Mouse (Mus musculus) large intestine, adult 2 months (tissue): ENCODE results near the gene Mok. TPM values are rescaled to one million over a fixed set of nuclear protein-coding genes. Genes with fewer than 3 reads are reported as not detected.

Source experiments
- DNase-seq: peaks from one replicate; pipeline ENCODE4 v3.0.0-alpha.2; 2012; ENCODE audit warnings: low read depth, low spot score
- WGBS: fragments of 180-500 bp; shearing (Covaris S2); methylation state at CpG from one replicate; pipeline ENCODE4 v1.1.7; 2018; 5-methylcytosine and 5-hydroxymethylcytosine counted together
- polyA plus RNA-seq: library from polyadenylated mRNA; depleted of rRNA; stranded (reverse); fragments of >200 nt; gene quantifications from 2 replicates; pipeline ENCODE4 v1.2.3, GENCODE M21; 2012; rRNA removed

Mok gene
- polyA plus RNA-seq, 1 experiment = 0.81 TPM

DNA sequence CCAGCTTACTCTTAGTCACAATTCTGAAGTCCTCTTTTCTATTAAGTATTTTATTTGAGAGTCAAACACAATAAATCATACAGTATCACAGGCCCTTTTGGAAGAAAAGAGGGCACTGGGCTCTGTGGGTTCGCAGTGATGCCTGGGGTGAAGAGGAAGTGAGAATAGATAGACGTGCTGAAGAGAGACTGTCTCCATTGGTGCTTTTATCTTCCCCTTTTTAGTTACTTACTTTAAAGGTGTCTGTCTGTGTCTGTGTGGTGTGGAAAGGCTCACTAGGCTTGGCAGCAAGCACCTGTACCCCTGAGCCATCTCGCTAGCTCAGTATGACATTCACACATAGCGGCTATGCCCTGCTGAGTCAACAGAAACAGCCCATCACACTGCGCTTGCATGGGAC lies 62.9 kb downstream of the Mok start:
- WGBS = 84% methylated on average over 5 of the region's 5 CpGs
- DNase-seq = no peak

DNA sequence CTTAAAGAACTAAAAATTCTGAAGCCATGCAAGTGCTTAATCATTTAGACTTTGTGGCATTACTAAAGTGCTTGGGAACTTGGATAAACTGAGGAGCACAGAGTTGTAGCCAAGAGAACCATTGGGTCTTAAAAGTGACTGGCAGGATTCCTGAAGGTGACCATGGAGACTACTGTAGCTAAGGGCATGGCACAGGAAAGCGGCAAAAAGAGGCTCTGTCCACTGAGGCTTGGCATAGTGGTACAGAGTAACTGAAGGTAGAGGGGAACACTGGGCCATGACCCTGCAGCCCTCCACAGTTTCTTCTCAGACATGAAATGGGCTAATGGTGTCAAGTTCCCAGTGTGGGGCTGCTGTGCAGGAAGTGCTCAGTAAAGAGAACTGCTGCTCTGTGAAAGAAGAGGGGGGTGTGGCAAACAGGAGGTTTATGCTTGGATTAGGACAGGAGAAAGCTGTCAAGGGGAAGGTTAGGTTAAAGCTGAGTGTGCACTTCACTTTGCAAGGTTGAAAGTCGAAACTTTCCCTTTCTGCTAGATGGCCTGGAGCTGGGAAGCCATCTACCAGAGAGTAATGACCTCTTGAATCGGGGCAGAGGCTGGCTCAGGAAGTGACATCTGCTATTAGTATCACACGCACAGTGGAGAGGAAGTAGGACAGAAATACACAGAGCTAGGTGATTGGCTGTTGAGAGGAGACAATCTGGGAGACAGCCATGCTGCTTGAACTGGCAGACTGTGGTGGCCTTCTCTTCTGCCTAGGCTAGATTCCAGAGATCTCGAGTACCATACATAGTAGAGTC lies 64.9 kb downstream of the Mok start:
- DNase-seq = no peak
- 61% methylated on average over 5 of the region's 5 CpGs for WGBS

DNA sequence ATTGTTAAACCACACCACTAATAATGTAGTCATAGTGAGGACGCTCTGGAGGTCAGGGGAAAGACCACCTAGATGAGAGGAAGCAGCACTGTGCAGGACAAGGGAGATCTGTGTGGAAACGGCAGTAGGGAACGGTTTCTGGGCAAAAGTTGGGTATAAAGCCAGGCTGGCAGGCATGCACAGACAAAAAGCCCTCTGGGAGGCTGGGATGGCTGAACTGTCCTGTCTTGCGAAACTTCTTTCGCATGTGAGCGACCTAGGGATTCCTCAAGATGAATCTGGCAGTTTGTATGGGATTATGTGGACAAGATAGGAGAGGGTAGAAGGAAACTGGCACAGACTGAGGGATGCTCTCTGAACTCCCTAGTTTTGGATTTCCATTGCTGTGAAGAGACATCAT lies 68.8 kb downstream of the Mok start:
- DNase-seq = no peak
- WGBS = 93% methylated on average over 6 of the region's 6 CpGs

DNA sequence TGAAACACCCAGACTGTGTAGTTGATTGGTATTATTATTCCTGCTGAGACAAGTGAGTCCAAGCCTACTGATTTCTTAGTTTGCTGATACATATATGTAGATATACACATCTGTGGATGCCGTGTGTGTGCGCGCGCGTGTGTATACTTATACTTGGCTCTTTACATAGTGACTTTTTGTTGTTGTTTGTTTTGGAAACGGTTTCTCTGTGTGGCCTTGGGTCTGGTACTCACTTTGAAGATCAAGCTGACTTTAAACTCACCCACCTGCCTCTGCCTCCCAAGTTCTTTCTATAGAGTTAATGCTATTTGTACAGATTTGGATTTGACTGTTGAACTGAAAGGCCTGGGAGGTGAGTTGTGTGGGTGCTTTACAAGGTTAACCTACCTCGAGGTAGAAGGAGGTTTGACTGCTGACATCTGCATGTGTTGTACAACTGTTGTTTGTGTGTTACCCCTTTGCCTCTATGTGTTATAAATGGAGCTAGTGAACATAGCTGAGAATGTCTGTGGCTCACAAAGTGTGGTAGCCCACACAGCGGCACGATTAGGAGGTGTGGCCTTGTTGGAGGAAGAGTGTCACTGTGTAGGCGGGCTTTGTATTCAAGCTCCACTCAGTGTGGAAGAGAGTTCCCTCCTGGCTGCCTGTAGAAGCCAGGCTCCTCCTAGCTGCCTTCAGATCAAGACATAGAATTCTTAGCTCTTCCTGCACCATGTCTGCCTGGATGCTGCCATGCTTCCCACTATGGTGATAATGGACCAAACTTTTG lies 70.1 kb downstream of the Mok start:
- DNase-seq = no peak
- WGBS = 69% methylated on average over 10 of the region's 10 CpGs

DNA sequence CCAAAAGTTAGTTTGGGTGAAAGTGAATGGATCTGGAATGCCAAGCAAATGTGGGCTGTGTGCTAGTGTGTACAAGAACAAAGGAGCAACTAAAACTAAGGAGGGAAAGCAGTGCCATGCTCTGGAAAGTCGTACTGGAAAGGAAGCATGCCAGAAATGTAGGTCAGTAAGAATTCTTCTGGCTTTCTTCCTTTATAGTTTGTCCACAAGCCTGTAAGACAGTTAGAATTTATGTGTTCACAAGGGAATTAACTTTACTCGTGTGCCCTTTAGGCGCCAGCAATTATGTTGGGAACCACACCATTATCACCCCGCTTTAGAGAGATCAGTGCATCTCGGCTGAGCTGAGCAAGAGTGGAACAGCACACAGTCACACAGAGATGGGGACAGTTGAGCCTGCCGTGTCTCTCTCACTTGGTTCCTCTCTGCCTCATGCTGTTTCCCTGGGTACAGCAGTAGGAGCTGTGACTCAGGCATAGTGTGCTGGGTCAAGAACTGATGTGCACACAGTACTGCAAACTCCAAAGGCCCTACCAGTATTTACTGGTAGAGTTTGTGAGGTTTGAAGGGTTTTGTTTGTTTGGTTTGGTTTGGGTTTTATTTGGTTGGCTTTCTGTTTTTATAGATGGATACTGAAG lies 71.0 kb downstream of the Mok start:
- 46% methylated on average over 6 of the region's 6 CpGs for WGBS
- no peak for DNase-seq

DNA sequence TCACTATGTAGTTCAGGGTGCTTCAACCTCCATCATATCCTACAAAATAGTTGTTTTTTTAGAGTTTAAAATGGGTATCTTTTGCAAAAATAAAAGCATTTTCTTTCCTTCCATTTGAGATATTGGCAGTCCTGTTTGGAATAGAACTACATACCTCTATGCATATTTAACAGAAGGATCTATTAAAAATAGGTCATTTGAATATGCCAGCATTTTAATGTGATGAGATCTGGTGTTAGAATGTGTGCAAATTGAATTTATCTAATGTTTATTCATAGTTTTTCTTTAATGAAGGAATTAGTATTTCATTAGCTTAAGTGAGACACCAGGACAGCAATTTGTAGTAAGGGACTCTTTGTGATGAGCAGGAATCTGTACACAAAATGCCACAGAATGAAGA lies 72.2 kb downstream of the Mok start:
- no peak for DNase-seq

DNA sequence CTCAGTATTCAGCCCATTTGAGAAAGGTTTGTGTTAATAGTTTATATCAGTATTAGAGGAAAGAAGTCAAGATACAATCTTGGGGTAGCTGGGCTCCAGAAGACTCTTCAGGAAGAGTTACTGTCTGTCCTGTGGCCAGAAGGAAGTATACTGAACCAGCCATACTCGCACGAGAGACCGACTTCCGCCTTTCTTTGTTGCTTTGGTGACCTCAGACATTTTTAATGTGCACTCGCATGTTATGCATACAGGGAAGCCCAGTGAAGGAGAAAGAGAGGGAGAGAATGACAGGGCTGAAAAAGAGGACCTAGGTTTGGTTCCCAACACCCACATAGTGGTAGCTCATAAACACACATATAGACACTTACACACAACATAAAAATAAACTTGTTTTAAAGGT lies 76.2 kb downstream of the Mok start:
- DNase-seq = no peak
- WGBS = 82% methylated on average over 5 of the region's 5 CpGs

DNA sequence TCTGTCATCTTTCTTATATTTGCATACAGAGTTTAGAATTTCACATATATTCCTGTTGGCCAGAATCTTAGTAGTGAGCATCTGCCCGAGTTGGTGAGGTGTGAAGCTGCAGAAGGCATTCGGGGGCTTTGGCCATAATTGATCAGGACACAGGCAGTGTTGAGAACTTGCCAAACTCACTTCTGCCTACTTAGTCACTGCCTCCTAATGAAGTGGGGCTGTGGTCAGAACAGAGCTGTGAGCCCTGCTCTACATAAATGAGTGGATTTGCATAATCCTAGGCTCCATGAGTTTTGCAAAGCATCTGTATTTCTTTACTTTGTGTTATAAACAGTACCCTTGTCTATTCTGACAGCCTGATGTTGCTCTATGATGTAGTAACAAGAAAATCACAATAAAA lies 78.4 kb downstream of the Mok start:
- WGBS = 75% methylated on average over 2 of the region's 2 CpGs
- no peak for DNase-seq

DNA sequence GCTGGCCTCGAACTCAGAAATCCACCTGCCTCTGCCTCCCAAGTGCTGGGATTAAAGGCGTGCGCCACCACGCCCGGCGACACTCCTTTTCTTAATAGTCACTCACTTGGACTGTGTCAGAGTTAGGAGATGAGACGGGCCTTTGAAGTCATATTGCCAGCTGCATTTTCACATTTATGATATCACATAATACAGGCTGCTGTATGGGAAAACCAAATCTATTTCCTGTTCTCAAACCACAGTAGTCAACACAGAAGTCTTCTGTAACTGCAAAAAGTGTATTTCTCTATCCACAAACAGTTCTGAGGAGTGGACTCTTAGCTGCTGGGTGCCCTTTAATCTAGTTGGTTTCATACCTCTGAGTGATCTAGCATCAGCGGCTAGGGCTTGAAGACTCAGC lies 81.8 kb downstream of the Mok start:
- DNase-seq = no peak
- 67% methylated on average over 8 of the region's 8 CpGs for WGBS

Other genes starting within 250 kb of the Mok start
- 158 and 237 TPM in 2 replicates for gene Dync1h1, start 239.5 kb downstream of the Mok start, polyA plus RNA-seq
- gene 1700001K19Rik, start 158.3 kb downstream of the Mok start, polyA plus RNA-seq = not detected in 2 replicates
- gene Hsp90aa1, start 138.2 kb downstream of the Mok start, polyA plus RNA-seq = 73.9 and 80.2 TPM in 2 replicates
- 19.4 and 26.8 TPM in 2 replicates for gene Wdr20, start 103.0 kb downstream of the Mok start, polyA plus RNA-seq
- 3.3 and 5.7 TPM in 2 replicates for gene Zfp839, start 9.3 kb upstream of the Mok start, polyA plus RNA-seq
- gene Cinp, start 48.2 kb upstream of the Mok start, polyA plus RNA-seq = 25.6 and 26.4 TPM in 2 replicates
- 2.3 and 4.3 TPM in 2 replicates for gene Tecpr2, start 48.3 kb upstream of the Mok start, polyA plus RNA-seq
- gene Ankrd9, start 138.1 kb upstream of the Mok start, polyA plus RNA-seq = 39.5 and 58.7 TPM in 2 replicates
- gene Rcor1, start 198.4 kb upstream of the Mok start, polyA plus RNA-seq = 14.4 and 15.0 TPM in 2 replicates